Mouse (Mus musculus): ENCODE results near the gene Rnaseh2c. TPM values are rescaled to one million over a fixed set of nuclear protein-coding genes. Genes with fewer than 3 reads are reported as not detected.

The Rnaseh2c gene
- polyA plus RNA-seq, 1 experiment from 2014 or later = 102 TPM

- no peak overlapping the region for H3K4me2 ChIP-seq
- H3K4me3 ChIP-seq = no peak overlapping the region
- no peaks in the 10 kb centered on the region for H3K9me3 ChIP-seq (replicated peaks)
- H3K27me3 ChIP-seq (replicated peaks) = peaks cover 21% of the 10 kb centered on the region
- 53% methylated on average over 13 of the region's 13 CpGs for WGBS
- no peak overlapping the region for H3K9ac ChIP-seq
- peaks cover 75% of the 10 kb centered on the region for H3K36me3 ChIP-seq
- ATAC-seq (ENCODE audit: insufficient number of reproducible peaks, low FRiP score) = no peak
- peaks cover 32% of the 10 kb centered on the region for H3K4me1 ChIP-seq (replicated peaks)
- no peak overlapping the region for H3K27ac ChIP-seq (ENCODE audit: poor library complexity, severe bottlenecking)
Observed at GRCm38 (mm10) chr19:5651502-5652274, 50.0 kb downstream of the Rnaseh2c start.

GRCm38 (mm10) chr19:5652570-5652969 is 50.9 kb downstream of the Rnaseh2c start:
- ATAC-seq (ENCODE audit: insufficient number of reproducible peaks, low FRiP score) = no peak
- Histone ChIP-seq H3K27me3 (replicated peaks) (peaks cover 22% of the 10 kb centered on the region), H3K9me3 (replicated peaks) (no peaks in the 10 kb centered on the region), H3K27ac (ENCODE audit: poor library complexity, severe bottlenecking) (no peak overlapping the region), H3K36me3 (peaks cover 71% of the 10 kb centered on the region), H3K4me1 (replicated peaks) (peaks cover 32% of the 10 kb centered on the region), H3K4me2 (no peak overlapping the region), H3K4me3 (no peak overlapping the region), H3K9ac (no peak overlapping the region)
- WGBS = 82% methylated on average over 6 of the region's 6 CpGs

DNA sequence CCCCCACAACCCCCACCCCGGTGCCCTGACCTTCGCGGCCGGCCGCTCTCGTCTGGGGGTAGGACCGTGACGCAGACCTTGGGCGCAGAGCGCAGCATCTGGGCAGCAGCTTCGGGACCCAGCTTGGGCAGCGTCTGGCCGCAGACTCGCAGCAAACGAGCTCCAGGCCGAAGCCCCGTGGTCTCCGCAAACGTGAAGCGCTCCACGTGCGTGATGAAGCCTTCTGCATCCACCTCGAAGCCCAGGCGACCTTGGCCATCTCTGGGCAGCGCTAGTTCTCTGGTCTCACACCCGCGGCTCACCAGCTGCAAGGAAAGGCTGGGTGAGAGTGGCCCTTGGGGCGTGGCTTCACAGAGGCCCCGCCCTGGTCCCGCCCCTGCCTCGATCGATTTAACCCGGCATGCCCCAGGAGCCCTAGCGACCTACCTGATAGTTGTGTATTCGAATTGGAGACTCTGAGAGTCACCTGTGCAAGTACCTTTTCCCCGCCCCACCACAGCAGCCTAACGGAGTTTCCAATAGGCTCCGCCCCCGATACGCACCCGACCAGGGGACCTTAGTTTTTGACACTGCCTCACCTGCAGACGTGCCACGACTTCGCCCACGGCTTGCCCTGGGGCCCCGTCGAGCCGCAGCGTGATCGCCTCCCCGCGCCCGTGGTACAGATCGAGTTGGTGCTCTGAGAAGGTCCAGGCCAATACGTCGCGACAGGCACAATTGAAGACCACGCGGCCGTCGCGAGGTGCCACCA is 52.5 kb downstream of the Rnaseh2c start:
- Histone ChIP-seq H3K36me3 (peaks cover 76% of the 10 kb centered on the region), H3K4me2 (peak overlapping the region; percentile 65), H3K27ac (ENCODE audit: poor library complexity, severe bottlenecking) (no peak overlapping the region), H3K9ac (peak overlapping the region; percentile 4), H3K9me3 (replicated peaks) (no peaks in the 10 kb centered on the region), H3K4me1 (replicated peaks) (peaks cover 17% of the 10 kb centered on the region), H3K27me3 (replicated peaks) (peaks cover 22% of the 10 kb centered on the region), H3K4me3 (peak overlapping the region; percentile 39)
- peak; percentile 68 for ATAC-seq (ENCODE audit: insufficient number of reproducible peaks, low FRiP score)
- WGBS = 17% methylated on average over 62 of the region's 62 CpGs

GRCm38 (mm10) chr19:5654720-5655298 is 53.1 kb downstream of the Rnaseh2c start:
- 22% methylated on average over 43 of the region's 43 CpGs for WGBS
- Histone ChIP-seq H3K27ac (ENCODE audit: poor library complexity, severe bottlenecking) (no peak overlapping the region), H3K4me1 (replicated peaks) (peaks cover 10% of the 10 kb centered on the region), H3K4me3 (peak overlapping the region; percentile 39), H3K27me3 (replicated peaks) (peaks cover 22% of the 10 kb centered on the region), H3K36me3 (peaks cover 83% of the 10 kb centered on the region), H3K4me2 (peak overlapping the region; percentile 65), H3K9me3 (replicated peaks) (no peaks in the 10 kb centered on the region), H3K9ac (peak overlapping the region; percentile 4; the same call in 1 of the 2 replicates)
- ATAC-seq (ENCODE audit: insufficient number of reproducible peaks, low FRiP score) = no peak

Other genes with a start within 250 kb of the Rnaseh2c start
- gene Eif1ad, start 235.1 kb upstream of the Rnaseh2c start, polyA plus RNA-seq (2016; fragmentation: Nextera tagmentation; extraction: Ambion mirVana) = 42.8 and 43.0 TPM in 2 replicates
- gene Banf1, start 234.7 kb upstream of the Rnaseh2c start, polyA plus RNA-seq (2016; fragmentation: Nextera tagmentation; extraction: Ambion mirVana) = 400 and 410 TPM in 2 replicates
- gene Sart1, start 213.2 kb upstream of the Rnaseh2c start, polyA plus RNA-seq (2016; fragmentation: Nextera tagmentation; extraction: Ambion mirVana) = 61.6 and 63.9 TPM in 2 replicates
- gene Tsga10ip, start 199.3 kb upstream of the Rnaseh2c start, polyA plus RNA-seq (2016; fragmentation: Nextera tagmentation; extraction: Ambion mirVana) = 1.7 and 1.8 TPM in 2 replicates
- 190 and 194 TPM in 2 replicates for gene Drap1, start 176.9 kb upstream of the Rnaseh2c start, polyA plus RNA-seq (2016; fragmentation: Nextera tagmentation; extraction: Ambion mirVana)
- gene AI837181, start 176.7 kb upstream of the Rnaseh2c start, polyA plus RNA-seq (2016; fragmentation: Nextera tagmentation; extraction: Ambion mirVana) = 38.8 and 39.5 TPM in 2 replicates
- not detected in 2 replicates for gene Fosl1, start 154.3 kb upstream of the Rnaseh2c start, polyA plus RNA-seq (2016; fragmentation: Nextera tagmentation; extraction: Ambion mirVana)
- 10.5 and 13.0 TPM in 2 replicates for gene Ccdc85b, start 144.0 kb upstream of the Rnaseh2c start, polyA plus RNA-seq (2016; fragmentation: Nextera tagmentation; extraction: Ambion mirVana)
- gene Fibp, start 141.3 kb upstream of the Rnaseh2c start, polyA plus RNA-seq (2016; fragmentation: Nextera tagmentation; extraction: Ambion mirVana) = 81.9 and 85.4 TPM in 2 replicates
- 1.3 and 1.7 TPM in 2 replicates for gene Ctsw, start 133.4 kb upstream of the Rnaseh2c start, polyA plus RNA-seq (2016; fragmentation: Nextera tagmentation; extraction: Ambion mirVana)
- gene Efemp2, start 127.9 kb upstream of the Rnaseh2c start, polyA plus RNA-seq (2016; fragmentation: Nextera tagmentation; extraction: Ambion mirVana) = 70.3 and 70.6 TPM in 2 replicates
- gene Mus81, start 113.5 kb upstream of the Rnaseh2c start, polyA plus RNA-seq (2016; fragmentation: Nextera tagmentation; extraction: Ambion mirVana) = 33.2 and 37.6 TPM in 2 replicates
- 1,913 and 1,997 TPM in 2 replicates for gene Cfl1, start 111.4 kb upstream of the Rnaseh2c start, polyA plus RNA-seq (2016; fragmentation: Nextera tagmentation; extraction: Ambion mirVana)
- gene 1700020D05Rik, start 98.1 kb upstream of the Rnaseh2c start, polyA plus RNA-seq (2016; fragmentation: Nextera tagmentation; extraction: Ambion mirVana) = 0.23 and 0.24 TPM in 2 replicates
- gene Snx32, start 91.3 kb upstream of the Rnaseh2c start, polyA plus RNA-seq (2016; fragmentation: Nextera tagmentation; extraction: Ambion mirVana) = 16.3 and 16.9 TPM in 2 replicates
- gene Ovol1, start 41.2 kb upstream of the Rnaseh2c start, polyA plus RNA-seq (2016; fragmentation: Nextera tagmentation; extraction: Ambion mirVana) = not detected in 2 replicates
- 2.2 and 2.5 TPM in 2 replicates for gene Ap5b1, start 33.8 kb upstream of the Rnaseh2c start, polyA plus RNA-seq (2016; fragmentation: Nextera tagmentation; extraction: Ambion mirVana)
- 31.5 and 36.1 TPM in 2 replicates for gene Kat5, start 8.4 kb downstream of the Rnaseh2c start, polyA plus RNA-seq (2016; fragmentation: Nextera tagmentation; extraction: Ambion mirVana)
- 41.3 and 42.5 TPM in 2 replicates for gene Rela, start 35.6 kb downstream of the Rnaseh2c start, polyA plus RNA-seq (2016; fragmentation: Nextera tagmentation; extraction: Ambion mirVana)
- 25.5 and 28.1 TPM in 2 replicates for gene Sipa1, start 61.8 kb downstream of the Rnaseh2c start, polyA plus RNA-seq (2016; fragmentation: Nextera tagmentation; extraction: Ambion mirVana)
- 30.6 and 32.8 TPM in 2 replicates for gene Map3k11, start 86.9 kb downstream of the Rnaseh2c start, polyA plus RNA-seq (2016; fragmentation: Nextera tagmentation; extraction: Ambion mirVana)
- 22.0 and 22.3 TPM in 2 replicates for gene Pcnx3, start 87.0 kb downstream of the Rnaseh2c start, polyA plus RNA-seq (2016; fragmentation: Nextera tagmentation; extraction: Ambion mirVana)
- gene Kcnk7, start 102.5 kb downstream of the Rnaseh2c start, polyA plus RNA-seq (2016; fragmentation: Nextera tagmentation; extraction: Ambion mirVana) = 0.17 TPM in 1 of 2 replicates, not detected in the other
- gene Ehbp1l1, start 124.4 kb downstream of the Rnaseh2c start, polyA plus RNA-seq (2016; fragmentation: Nextera tagmentation; extraction: Ambion mirVana) = 121 and 123 TPM in 2 replicates
- gene Fam89b, start 127.8 kb downstream of the Rnaseh2c start, polyA plus RNA-seq (2016; fragmentation: Nextera tagmentation; extraction: Ambion mirVana) = 78.9 and 81.3 TPM in 2 replicates
- 24.3 and 27.7 TPM in 2 replicates for gene Ltbp3, start 139.0 kb downstream of the Rnaseh2c start, polyA plus RNA-seq (2016; fragmentation: Nextera tagmentation; extraction: Ambion mirVana)
- 68.1 and 68.9 TPM in 2 replicates for gene Scyl1, start 169.5 kb downstream of the Rnaseh2c start, polyA plus RNA-seq (2016; fragmentation: Nextera tagmentation; extraction: Ambion mirVana)